Mouse (Mus musculus) embryo, embryonic 11.5 days (tissue): ENCODE data around the gene Hils1.
"Not testable (repeated sequence)": the region's sequence is repeated elsewhere in the genome, so short reads cannot be mapped to it uniquely, and the experiment has no call there.

Source experiments
- DNase-seq: peaks from one replicate; pipeline ENCODE4 v3.0.0-alpha.2; 2012; ENCODE audit warnings: low read depth, low spot score

Hils1 gene

DNA sequence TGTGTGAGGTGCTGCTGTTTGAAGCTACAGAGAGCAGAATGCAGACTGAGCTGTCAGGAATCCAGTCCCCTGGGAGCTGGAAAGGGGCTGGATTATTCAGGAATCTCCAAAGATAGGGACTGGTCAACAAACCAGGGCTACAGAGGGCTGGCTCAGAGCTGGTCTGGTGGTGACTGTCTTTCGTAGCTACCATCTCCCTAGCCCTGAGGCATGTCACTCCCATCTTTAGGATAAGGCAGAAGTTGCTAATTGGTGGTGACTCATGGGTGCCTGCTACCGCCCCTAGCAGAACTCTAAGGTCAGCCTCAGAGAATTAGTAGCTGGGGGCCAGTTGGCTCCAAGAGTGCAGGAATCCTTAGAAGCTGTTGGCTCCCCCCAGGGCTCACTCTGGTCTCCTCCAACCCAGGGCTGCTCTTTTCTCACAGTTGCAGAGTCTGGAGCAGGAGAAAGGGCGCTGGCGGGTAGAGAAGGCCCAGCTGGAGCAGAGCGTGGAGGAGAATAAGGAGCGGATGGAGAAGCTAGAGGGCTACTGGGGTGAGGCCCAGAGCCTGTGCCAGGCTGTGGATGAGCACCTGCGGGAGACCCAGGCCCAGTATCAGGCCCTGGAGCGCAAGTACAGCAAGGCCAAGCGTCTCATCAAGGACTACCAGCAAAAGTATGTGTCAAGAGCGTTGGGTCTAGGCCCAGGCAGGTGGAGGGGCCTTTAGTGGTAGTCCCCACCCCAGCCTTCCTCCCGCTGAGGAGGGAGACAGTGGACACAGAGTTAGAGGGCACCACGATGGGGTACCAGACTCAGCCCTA lies 36.9 kb downstream of the Hils1 start:
- DNase-seq: no peak

DNA sequence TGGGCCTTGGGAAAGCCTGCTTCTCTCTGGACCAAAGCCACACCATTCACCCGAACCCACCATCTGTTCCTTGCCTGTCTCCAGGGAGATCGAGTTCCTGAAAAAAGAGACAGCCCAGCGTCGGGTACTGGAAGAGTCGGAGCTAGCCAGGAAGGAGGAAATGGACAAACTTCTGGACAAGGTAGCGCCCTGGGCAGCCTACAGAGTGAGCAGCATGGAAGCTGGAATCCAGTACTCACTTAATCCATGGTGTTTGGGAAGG lies 37.5 kb downstream of the Hils1 start:
- DNase-seq: no peak

DNA sequence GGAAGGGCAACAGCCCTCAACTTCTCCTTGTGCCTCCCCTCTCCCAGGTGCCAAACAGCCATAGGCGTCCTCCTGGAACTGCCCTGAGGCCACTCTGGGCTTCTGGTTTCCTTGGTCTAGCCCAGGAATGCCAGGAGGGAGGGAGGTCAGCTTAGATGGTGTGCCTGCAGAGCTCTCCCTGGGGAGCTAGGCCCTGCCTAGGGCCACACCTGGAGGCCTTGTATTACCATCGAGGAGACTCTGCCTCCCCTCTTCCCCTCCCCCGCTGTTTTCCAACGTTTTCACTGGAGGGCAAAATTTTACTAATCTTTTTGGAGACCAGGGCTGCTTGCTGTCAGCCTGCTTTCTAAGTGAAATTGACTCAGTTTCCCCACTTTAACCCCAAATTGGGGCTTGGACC lies 38.6 kb downstream of the Hils1 start:
- DNase-seq: no peak

DNA sequence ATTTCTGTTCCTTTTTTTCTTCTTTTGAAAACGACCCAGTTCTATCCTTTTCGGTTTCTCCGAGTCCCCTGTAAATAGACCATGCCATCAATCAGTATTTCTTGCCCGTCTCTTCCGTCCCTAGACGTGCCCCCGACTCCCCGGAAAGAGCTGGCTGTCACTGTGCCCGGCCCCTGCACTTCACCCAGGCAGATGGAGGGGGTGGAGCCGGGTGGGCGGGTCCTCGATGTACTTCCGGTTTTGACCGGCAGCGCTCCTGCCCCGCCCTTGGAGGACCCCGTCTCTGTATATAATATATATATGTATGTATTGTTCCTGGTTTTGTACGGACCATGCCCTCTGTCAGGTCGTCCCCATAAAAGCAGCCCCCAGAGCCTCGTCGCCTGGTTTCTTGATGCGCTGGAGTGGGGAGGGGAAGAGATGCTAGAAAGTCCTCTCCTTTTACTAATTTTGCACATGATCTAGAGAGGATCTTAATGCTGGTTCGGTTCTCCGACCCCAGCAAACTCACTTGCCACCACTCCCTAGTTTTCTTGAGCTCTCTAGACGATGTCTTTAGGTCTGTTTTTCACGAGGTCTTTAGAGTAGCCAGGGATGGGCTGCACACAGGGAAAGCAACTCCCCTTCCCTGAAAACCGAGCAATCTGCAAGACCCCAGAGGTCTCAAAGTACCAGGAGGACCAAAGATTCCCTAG lies 39.3 kb downstream of the Hils1 start:
- peak; percentile 67 for DNase-seq

DNA sequence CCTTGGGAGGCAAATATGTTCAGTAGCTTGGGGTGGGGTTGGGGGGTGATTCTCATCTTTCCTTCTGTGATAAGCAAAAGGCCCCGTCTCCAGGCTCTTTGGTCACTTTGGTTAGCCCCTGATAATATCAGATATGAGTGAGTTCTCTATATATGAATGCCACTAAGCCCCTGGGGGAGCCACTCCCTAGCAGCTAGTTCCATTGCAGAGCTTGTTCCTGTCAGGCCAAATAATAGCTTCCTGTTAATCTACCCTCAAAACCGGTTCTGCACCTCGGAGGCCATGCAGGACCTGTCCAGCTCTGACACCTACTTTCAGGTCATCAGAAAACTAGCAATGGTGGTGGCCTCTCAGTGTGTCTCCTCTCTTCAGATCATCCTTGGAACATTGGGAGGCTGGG lies 40.0 kb downstream of the Hils1 start:
- DNase-seq: no peak

DNA sequence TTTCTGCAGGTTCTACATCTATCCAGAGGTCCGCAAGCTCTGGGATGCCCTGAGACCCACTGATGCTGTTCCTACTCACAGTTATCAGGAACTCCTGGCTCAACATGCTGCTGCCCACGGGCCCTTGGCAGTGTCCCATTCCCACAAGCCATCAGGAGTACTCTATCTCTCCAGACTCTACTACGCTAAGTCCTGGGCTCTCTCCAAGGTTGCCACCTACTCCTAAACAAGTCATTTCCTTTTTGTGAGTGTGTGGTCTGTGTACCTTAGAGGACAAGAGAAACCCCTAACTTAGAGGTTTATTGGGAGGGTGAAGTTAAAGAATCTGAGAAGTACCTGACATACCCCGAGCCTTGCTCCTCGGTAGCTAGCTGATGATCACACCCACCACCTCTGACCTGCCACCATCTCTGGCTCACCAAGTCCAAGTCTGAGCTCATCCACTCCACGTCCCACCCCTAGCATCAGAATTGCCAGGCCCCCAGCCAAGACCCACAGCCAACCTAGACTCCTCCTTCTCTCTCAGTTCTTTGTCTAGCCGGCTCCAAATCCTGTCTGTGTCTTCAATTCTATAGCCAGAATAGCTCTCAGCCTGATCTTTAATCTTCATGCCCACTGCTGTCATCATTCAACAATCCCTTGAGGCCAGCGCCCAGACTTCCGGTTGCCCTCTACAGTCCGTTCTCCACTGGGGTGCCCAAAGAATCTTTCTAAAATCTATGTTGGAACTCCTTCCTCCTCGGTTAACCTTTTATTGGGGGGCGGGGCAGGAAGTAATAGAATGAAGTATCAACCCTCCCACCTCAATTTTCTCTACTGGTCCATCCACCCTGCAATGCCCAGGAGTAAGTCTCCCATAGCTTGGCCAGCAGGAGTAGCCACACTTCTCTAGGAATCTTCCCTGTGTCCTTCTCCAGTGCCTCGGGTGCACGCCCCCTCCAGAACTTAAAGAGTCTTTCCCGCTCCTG lies 41.6 kb downstream of the Hils1 start:
- no peak for DNase-seq

DNA sequence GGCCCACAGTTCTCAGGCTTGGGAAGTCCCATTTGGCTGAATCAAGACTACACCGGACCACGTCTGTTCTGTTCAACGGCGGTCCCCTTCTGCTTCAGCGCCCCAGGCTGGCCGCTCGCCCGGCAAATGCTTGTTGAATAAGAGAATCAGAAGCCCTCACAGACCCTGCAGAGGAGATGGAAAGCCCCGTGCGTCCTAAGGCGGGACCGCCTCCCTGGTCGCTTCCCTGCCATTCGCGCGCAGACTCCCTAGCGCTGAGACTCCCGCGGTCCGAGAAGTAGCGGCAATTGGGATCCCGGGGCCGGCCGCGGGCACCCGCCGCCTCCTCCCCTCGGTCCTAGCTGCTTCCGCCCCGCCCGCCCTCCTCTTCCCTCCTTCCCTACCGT lies 42.2 kb downstream of the Hils1 start, which contains the start of gene Samd14:
TSS of gene Samd14 (plus strand) at position 251 of the 386 bp plus-strand sequence.
- peak; percentile 69 for DNase-seq

DNA sequence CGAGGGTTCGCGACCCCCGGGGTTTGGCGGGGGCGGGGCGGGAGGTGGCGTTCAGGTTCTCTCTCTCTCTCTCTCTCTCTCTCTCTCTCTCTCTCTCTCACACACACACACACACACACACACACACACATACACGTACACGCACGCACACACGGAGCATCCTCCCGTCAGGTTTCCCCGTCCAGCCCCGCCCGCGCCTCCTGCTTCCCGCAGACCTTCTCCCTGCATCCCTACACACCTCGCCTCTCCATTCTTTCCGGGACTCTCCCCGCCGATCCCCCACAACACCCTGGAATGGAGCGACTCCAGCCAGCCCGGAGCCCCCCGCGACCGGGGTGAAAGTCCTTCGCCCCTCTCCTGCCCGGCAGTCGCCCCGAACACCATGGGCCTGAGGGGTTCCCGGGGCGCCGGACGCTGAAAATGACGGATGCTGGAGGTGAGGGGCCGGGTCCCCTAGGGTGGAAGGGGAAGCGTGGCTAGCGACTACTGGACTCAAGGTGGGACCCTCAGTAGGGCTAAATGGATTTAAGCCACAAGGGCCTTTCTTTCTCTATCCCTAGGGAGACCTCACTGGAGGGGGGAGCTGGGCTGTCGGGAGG lies 42.8 kb downstream of the Hils1 start:
- no peak for DNase-seq

DNA sequence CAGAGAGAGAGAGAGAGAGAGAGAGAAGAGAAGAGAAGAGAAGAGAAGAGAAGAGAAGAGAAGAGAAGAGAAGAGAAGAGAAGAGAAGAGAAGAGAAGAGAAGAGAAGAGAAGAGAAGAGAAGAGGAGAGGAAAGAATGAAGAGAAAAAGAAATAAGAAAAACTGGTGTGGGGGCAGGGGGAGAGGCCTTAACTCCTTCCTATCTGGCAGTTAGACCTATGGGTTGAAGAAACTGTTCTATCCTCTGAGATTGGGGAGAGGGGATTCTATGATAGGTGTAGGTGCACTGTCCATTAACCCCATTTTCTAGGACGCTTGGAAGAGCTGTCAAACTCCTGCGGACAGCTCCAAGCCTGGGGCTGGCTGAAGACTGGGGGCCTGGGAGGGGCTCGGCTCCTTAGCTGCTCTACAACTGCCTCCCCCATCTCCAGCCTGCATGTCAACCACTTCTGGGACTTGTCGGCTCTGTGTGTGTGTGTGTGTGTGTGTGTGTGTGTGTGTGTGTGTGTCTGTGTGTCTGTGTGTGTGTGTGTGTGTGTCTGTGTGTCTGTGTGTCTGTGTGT lies 43.5 kb downstream of the Hils1 start:
- DNase-seq: not testable (repeated sequence)

DNA sequence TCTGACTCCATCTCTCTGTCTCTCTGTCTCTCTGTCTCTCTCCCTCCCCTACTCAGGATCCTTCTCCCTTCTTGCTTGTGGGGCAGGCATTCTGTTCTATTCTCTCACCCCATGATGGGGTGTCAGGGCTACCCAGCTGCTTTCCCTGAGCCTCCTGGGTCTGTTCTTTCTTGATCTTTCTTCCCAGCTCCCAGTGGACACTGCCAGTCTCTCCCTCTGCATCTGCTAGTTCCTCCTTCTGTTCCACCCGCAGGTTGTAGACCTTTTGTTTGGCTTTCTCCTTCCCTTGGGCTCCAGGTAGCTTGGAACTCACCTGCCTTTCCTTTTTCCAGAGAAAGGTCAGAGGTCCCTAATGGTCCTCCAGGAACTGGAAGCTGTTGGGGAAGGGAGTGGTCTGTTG lies 44.0 kb downstream of the Hils1 start:
- DNase-seq: no peak

DNA sequence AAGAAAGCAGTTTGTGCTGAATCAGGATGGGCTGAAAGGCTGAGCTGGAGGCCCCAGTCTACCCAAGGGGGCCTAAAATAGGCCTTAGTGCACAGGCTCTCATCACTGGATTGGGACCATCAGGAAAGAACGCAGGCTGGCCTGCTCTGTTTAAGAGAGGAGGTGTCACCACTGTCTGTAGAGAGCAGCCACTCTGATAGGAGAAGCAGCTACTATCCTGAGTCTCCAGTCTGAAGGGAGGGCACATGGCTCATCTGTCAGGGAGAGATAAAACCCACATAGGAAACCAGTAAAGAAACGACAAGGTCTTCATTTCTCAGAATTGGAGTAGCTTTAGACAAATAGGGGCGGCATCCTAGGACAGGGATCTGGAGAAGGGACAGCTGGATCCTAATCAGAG lies 44.7 kb downstream of the Hils1 start:
- DNase-seq: no peak

DNA sequence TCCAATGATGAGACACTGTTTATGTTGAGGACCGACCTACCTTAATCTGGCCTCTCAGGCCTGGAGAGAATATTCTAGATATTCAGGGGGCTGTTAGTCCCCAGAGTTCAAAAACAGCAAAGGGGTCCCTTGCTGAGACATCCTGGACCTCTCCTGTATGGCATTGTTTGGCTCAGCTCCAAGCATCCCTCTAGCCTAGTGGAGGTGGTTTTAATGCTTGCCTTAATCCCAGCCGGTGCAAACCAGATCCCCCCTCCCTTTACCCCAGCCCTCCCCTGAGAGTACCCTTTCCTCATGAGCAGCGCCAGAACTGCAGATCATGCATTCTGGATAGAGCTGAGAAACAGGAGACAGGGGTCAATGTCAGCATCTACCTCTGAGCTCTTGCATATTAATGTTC lies 45.1 kb downstream of the Hils1 start:
- no peak for DNase-seq

DNA sequence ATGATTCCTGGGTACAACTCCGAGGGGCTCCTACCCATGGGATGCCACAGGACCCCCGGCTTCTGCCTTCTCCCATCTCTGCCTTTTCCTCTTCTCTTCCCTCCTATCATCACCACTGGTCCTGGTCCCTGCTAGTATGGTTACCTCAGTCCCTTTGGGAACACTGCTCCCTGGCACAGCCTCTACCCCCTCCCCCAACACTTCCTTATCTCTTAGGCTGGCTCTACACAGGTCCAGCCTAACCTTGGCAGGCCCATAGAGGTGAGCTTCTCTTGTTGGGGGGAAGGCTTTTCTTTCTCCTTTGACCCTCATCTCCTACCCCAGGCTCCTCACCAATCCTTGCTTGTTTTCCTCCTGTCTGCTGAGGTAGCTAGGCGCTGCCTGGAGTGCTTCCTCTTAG lies 48.1 kb downstream of the Hils1 start:
- no peak for DNase-seq
